Mouse (Mus musculus): ENCODE results near the gene Abcf2. TPM values are rescaled to one million over a fixed set of nuclear protein-coding genes. Genes with fewer than 3 reads are reported as not detected.

Abcf2 gene
- total and polyA plus RNA-seq, 3 experiments: 244 to 257 TPM; not detected in 1

GRCm38 (mm10) chr5:24593928-24594327 is 16.7 kb upstream of the Abcf2 start:
- H3K36me3 ChIP-seq (ENCODE audit: control insufficient read depth in 1 of 2, insufficient read depth in 2 of 2, low read length in 2 of 2): peaks cover 0 to 2% of the 10 kb centered on the region in 2 experiments; a peak in 1 of 4 replicates
- peaks cover under 1 to 1% of the 10 kb centered on the region in 2 experiments; a peak in 1 of 4 replicates for H3K27me3 ChIP-seq (ENCODE audit: control insufficient read depth in 1 of 2, insufficient read depth in 2 of 2, low read length in 2 of 2)
- peaks cover 0 to 7% of the 10 kb centered on the region in 2 experiments; a peak in 1 of 4 replicates for H3K4me1 ChIP-seq (ENCODE audit: control insufficient read depth in 1 of 2, insufficient read depth in 2 of 2, low read length in 2 of 2)
- H3K79me2 ChIP-seq (ENCODE audit: control insufficient read depth, insufficient read depth, low read length, poor library complexity): peaks cover 2% of the 10 kb centered on the region; the same call in 1 of the 2 replicates
- H3K9me3 ChIP-seq (replicated peaks; ENCODE audit: insufficient read depth, low read length): no peaks in the 10 kb centered on the region
- DNase-seq (ENCODE audit: low read depth, low spot score): no peak
- H3K9ac ChIP-seq (ENCODE audit: control insufficient read depth, low read depth, low read length, poor library complexity, severe bottlenecking): no peak overlapping the region
- TF ChIP-seq MYB (IDR thresholded peaks at IDR 0.05; ENCODE audit: low read depth, low read length): no peak
- TF ChIP-seq SMC3 (IDR thresholded peaks at IDR 0.05; ENCODE audit: low read depth, low read length): no peak
- no peak overlapping the region for H3K27ac ChIP-seq (ENCODE audit: control insufficient read depth, low read depth, low read length)
- no peak overlapping the region for H3K4me3 ChIP-seq (ENCODE audit: control insufficient read depth in 1 of 2, insufficient read depth in 1 of 2, low read depth in 2 of 2, low read length in 2 of 2)

- no peak for DNase-seq (ENCODE audit: low read depth, low spot score)
- Histone ChIP-seq H3K27ac (ENCODE audit: control insufficient read depth, low read depth, low read length) (no peak overlapping the region), H3K4me1 (ENCODE audit: control insufficient read depth in 1 of 2, insufficient read depth in 2 of 2, low read length in 2 of 2) (peaks cover 0 to 9% of the 10 kb centered on the region in 2 experiments; a peak in 2 of 4 replicates), H3K79me2 (ENCODE audit: control insufficient read depth, insufficient read depth, low read length, poor library complexity) (peaks cover 9% of the 10 kb centered on the region; the same call in 1 of the 2 replicates), H3K9ac (ENCODE audit: control insufficient read depth, low read depth, low read length, poor library complexity, severe bottlenecking) (no peak overlapping the region), H3K36me3 (ENCODE audit: control insufficient read depth in 1 of 2, insufficient read depth in 2 of 2, low read length in 2 of 2) (peaks cover 0 to 8% of the 10 kb centered on the region in 2 experiments; a peak in 1 of 4 replicates), H3K4me3 (ENCODE audit: control insufficient read depth in 1 of 2, insufficient read depth in 1 of 2, low read depth in 2 of 2, low read length in 2 of 2) (no peak overlapping the region), H3K27me3 (ENCODE audit: control insufficient read depth in 1 of 2, insufficient read depth in 2 of 2, low read length in 2 of 2) (no peaks in the 10 kb centered on the region), H3K9me3 (replicated peaks; ENCODE audit: insufficient read depth, low read length) (no peaks in the 10 kb centered on the region)
- TF ChIP-seq POLR2AphosphoS2 (IDR thresholded peaks at IDR 0.05; ENCODE audit: low read length): 0 out of 2 replicates have a peak, but pooled peaks have one; percentile 22
- TF ChIP-seq EP300 (IDR thresholded peaks at IDR 0.05; ENCODE audit: low read depth in 1 of 2, low read length in 2 of 2): no peak
- TF ChIP-seq UBTF (IDR thresholded peaks at IDR 0.05; ENCODE audit: borderline replicate concordance, insufficient read depth, low read depth, low read length): no peak
These were observed 16.0 kb upstream of the Abcf2 start for GRCm38 (mm10) chr5:24593230-24593629.

GRCm38 (mm10) chr5:24592471-24593160 is 15.3 kb upstream of the Abcf2 start:
- H3K36me3 ChIP-seq (ENCODE audit: control insufficient read depth in 1 of 2, insufficient read depth in 2 of 2, low read length in 2 of 2): peaks cover 5 to 8% of the 10 kb centered on the region in 2 experiments; a peak in 3 of 4 replicates
- no peak overlapping the region for H3K4me3 ChIP-seq (ENCODE audit: control insufficient read depth in 1 of 2, insufficient read depth in 1 of 2, low read depth in 2 of 2, low read length in 2 of 2)
- TF ChIP-seq MYB (IDR thresholded peaks at IDR 0.05; ENCODE audit: low read depth, low read length): no peak
- peak; percentile 14; the same call in 1 of the 2 replicates for TF ChIP-seq POLR2AphosphoS2 (IDR thresholded peaks at IDR 0.05; ENCODE audit: low read length)
- peaks cover 15% of the 10 kb centered on the region for H3K79me2 ChIP-seq (ENCODE audit: control insufficient read depth, insufficient read depth, low read length, poor library complexity)
- H3K27me3 ChIP-seq (ENCODE audit: control insufficient read depth in 1 of 2, insufficient read depth in 2 of 2, low read length in 2 of 2): no peaks in the 10 kb centered on the region
- no peak overlapping the region for H3K9ac ChIP-seq (ENCODE audit: control insufficient read depth, low read depth, low read length, poor library complexity, severe bottlenecking)
- H3K9me3 ChIP-seq (replicated peaks; ENCODE audit: insufficient read depth, low read length): no peaks in the 10 kb centered on the region
- no peak overlapping the region for H3K27ac ChIP-seq (ENCODE audit: control insufficient read depth, low read depth, low read length)
- peaks cover 3 to 16% of the 10 kb centered on the region in 2 experiments; a peak in 3 of 4 replicates for H3K4me1 ChIP-seq (ENCODE audit: control insufficient read depth in 1 of 2, insufficient read depth in 2 of 2, low read length in 2 of 2)
- DNase-seq (ENCODE audit: low read depth, low spot score): no peak

Data from MEL (cell line).